Mouse (Mus musculus) heart, embryonic 15.5 days (tissue): ENCODE data around the gene Sat2. TPM values are rescaled to one million over a fixed set of nuclear protein-coding genes. Genes with fewer than 3 reads are reported as not detected.

Source experiments
- ATAC-seq: fragments of 200-750 bp; cut with Nextera tagmentation; replicated peaks from 2 replicates; pipeline ENCODE4 v1.8.0; 2017; ENCODE audit warnings: low read depth, moderate TSS enrichment; ENCODE audit not compliant: insufficient number of reproducible peaks, insufficient read depth, low FRiP score
- H3K27ac ChIP-seq: fragments of 300-500 bp; sonication (generic); 2 replicates; pipeline ENCODE4 v1.5.1; 2015; ENCODE audit warnings: mild to moderate bottlenecking, inconsistent platforms
- H3K27me3 ChIP-seq: fragments of 300-500 bp; sonication (generic); 2 replicates; pipeline ENCODE4 v1.6.1; 2015; ENCODE audit warnings: inconsistent platforms
- H3K36me3 ChIP-seq: fragments of 300-500 bp; sonication (generic); 2 replicates; pipeline ENCODE4 v1.6.1; 2015; ENCODE audit warnings: mild to moderate bottlenecking, inconsistent platforms
- H3K4me1 ChIP-seq: fragments of 300-500 bp; sonication (generic); replicated peaks from 2 replicates; pipeline ENCODE4 v1.6.1; 2015; ENCODE audit warnings: inconsistent platforms
- H3K4me2 ChIP-seq: fragments of 300-500 bp; sonication (generic); 2 replicates; pipeline ENCODE4 v1.6.1; 2015; ENCODE audit warnings: inconsistent platforms, mild to moderate bottlenecking, moderate library complexity
- H3K4me3 ChIP-seq: fragments of 300-500 bp; sonication (generic); 2 replicates; pipeline ENCODE4 v1.5.1; 2015; ENCODE audit warnings: mild to moderate bottlenecking, inconsistent platforms
- H3K9ac ChIP-seq: fragments of 300-500 bp; sonication (generic); 2 replicates; pipeline ENCODE4 v1.6.1; 2015; ENCODE audit warnings: mild to moderate bottlenecking, inconsistent platforms
- H3K9me3 ChIP-seq: fragments of 300-500 bp; sonication (generic); replicated peaks from 2 replicates; pipeline ENCODE4 v1.6.1; 2016; ENCODE audit warnings: inconsistent platforms
- WGBS: fragments of 180-500 bp; shearing (Covaris S2); methylation state at CpG from one replicate; pipeline ENCODE4 v1.1.7; 2015; ENCODE audit warnings: mixed read lengths; 5-methylcytosine and 5-hydroxymethylcytosine counted together
- polyA plus RNA-seq: library from polyadenylated mRNA; unstranded; fragments of >200 nt; fragmentation: Nextera tagmentation; extraction: Ambion mirVana; gene quantifications from 2 replicates; pipeline ENCODE4 v1.2.1, GENCODE M21; 2015

Gene Sat2
- polyA plus RNA-seq, 1 experiment from 2014 or later = 16.7 TPM

- H3K9me3 ChIP-seq = no peaks in the 10 kb centered on the region
- H3K9ac ChIP-seq = peak overlapping the region; percentile 57
- peaks cover 59% of the 10 kb centered on the region for H3K36me3 ChIP-seq
- peak overlapping the region; percentile 62 for H3K4me3 ChIP-seq
- no peak for ATAC-seq
- 62% methylated on average over 13 of the region's 13 CpGs for WGBS
- peak overlapping the region; percentile 70 for H3K4me2 ChIP-seq
- H3K4me1 ChIP-seq = peaks cover 20% of the 10 kb centered on the region
- no peaks in the 10 kb centered on the region for H3K27me3 ChIP-seq
- H3K27ac ChIP-seq = peak overlapping the region; percentile 95
Observed at GRCm38 (mm10) chr11:69662967-69663671, 41.3 kb downstream of the Sat2 start.

GRCm38 (mm10) chr11:69663795-69664194 is 42.0 kb downstream of the Sat2 start:
- WGBS = 86% methylated on average over 6 of the region's 6 CpGs
- peaks cover 22% of the 10 kb centered on the region for H3K4me1 ChIP-seq
- no peak overlapping the region for H3K4me2 ChIP-seq
- H3K27me3 ChIP-seq = no peaks in the 10 kb centered on the region
- ATAC-seq = no peak
- H3K36me3 ChIP-seq = peaks cover 60% of the 10 kb centered on the region
- peak overlapping the region; percentile 95 for H3K27ac ChIP-seq
- H3K9ac ChIP-seq = no peak overlapping the region
- H3K9me3 ChIP-seq = no peaks in the 10 kb centered on the region
- H3K4me3 ChIP-seq = no peak overlapping the region

- Histone ChIP-seq H3K27ac (no peak overlapping the region; the same call in 1 of the 2 replicates), H3K4me3 (no peak overlapping the region), H3K4me1 (peaks cover 31% of the 10 kb centered on the region), H3K27me3 (no peaks in the 10 kb centered on the region), H3K36me3 (peaks cover 63% of the 10 kb centered on the region), H3K4me2 (no peak overlapping the region), H3K9ac (no peak overlapping the region), H3K9me3 (no peaks in the 10 kb centered on the region)
- 92% methylated on average over 7 of the region's 7 CpGs for WGBS
- ATAC-seq = no peak
Observed at GRCm38 (mm10) chr11:69664841-69665240, 43.0 kb downstream of the Sat2 start.

- 0 out of 2 replicates have a peak overlapping the region, but pooled peaks have one; percentile 2 for H3K27ac ChIP-seq
- no peak overlapping the region for H3K4me2 ChIP-seq
- H3K4me1 ChIP-seq = peaks cover 37% of the 10 kb centered on the region
- ATAC-seq = no peak
- H3K9ac ChIP-seq = no peak overlapping the region
- WGBS = 72% methylated on average over 9 of the region's 9 CpGs
- H3K4me3 ChIP-seq = no peak overlapping the region
- no peaks in the 10 kb centered on the region for H3K9me3 ChIP-seq
- H3K36me3 ChIP-seq = peaks cover 63% of the 10 kb centered on the region
- H3K27me3 ChIP-seq = no peaks in the 10 kb centered on the region
Observed at GRCm38 (mm10) chr11:69665457-69665960, 43.7 kb downstream of the Sat2 start.

GRCm38 (mm10) chr11:69665961-69666664 is 44.3 kb downstream of the Sat2 start, which contains the start of gene Cd68:
TSS of gene Cd68 (minus strand) at chr11:69666153.
- no peak within 1 kb of the TSS for H3K9ac ChIP-seq
- no peak within 1 kb of the TSS for H3K4me2 ChIP-seq
- H3K36me3 ChIP-seq = peaks cover 63% of the 10 kb centered on the region
- H3K4me1 ChIP-seq = peaks cover 35% of the 10 kb centered on the region
- ATAC-seq = no peak
- no peaks in the 10 kb centered on the region for H3K9me3 ChIP-seq
- H3K4me3 ChIP-seq = no peak within 1 kb of the TSS
- no peaks in the 10 kb centered on the region for H3K27me3 ChIP-seq
- H3K27ac ChIP-seq = 0 out of 2 replicates have a peak within 1 kb of the TSS, but pooled peaks have one; percentile 2
- 30% methylated on average over 7 of the region's 7 CpGs for WGBS

GRCm38 (mm10) chr11:69666665-69667005 is 44.8 kb downstream of the Sat2 start:
- Histone ChIP-seq H3K4me2 (no peak overlapping the region), H3K4me3 (no peak overlapping the region), H3K9ac (no peak overlapping the region), H3K4me1 (peaks cover 30% of the 10 kb centered on the region), H3K36me3 (peaks cover 63% of the 10 kb centered on the region), H3K9me3 (no peaks in the 10 kb centered on the region), H3K27ac (no peak overlapping the region), H3K27me3 (no peaks in the 10 kb centered on the region)
- WGBS = 83% methylated on average over 3 of the region's 3 CpGs
- no peak for ATAC-seq

- Histone ChIP-seq H3K27me3 (no peaks in the 10 kb centered on the region), H3K9ac (peak overlapping the region; percentile 99), H3K4me2 (peak overlapping the region; percentile 74), H3K9me3 (no peaks in the 10 kb centered on the region), H3K36me3 (peaks cover 73% of the 10 kb centered on the region), H3K27ac (peak overlapping the region; percentile 95), H3K4me1 (peaks cover 23% of the 10 kb centered on the region), H3K4me3 (peak overlapping the region; percentile 84)
- under 1% methylated on average over 58 of the region's 61 CpGs for WGBS
- ATAC-seq = peak; percentile 72
Observed at GRCm38 (mm10) chr11:69670786-69671725, 49.2 kb downstream of the Sat2 start.

- peak overlapping the region; percentile 95 for H3K27ac ChIP-seq
- ATAC-seq = peak; percentile 5; the same call in 1 of the 2 replicates
- peak overlapping the region; percentile 84 for H3K4me3 ChIP-seq
- no peaks in the 10 kb centered on the region for H3K27me3 ChIP-seq
- no peaks in the 10 kb centered on the region for H3K9me3 ChIP-seq
- under 1% methylated on average over 35 of the region's 43 CpGs for WGBS
- H3K4me1 ChIP-seq = peaks cover 23% of the 10 kb centered on the region
- H3K9ac ChIP-seq = peak overlapping the region; percentile 99
- H3K4me2 ChIP-seq = peak overlapping the region; percentile 74
- peaks cover 73% of the 10 kb centered on the region for H3K36me3 ChIP-seq
Observed at GRCm38 (mm10) chr11:69671726-69672124, 49.9 kb downstream of the Sat2 start.

- Histone ChIP-seq H3K4me1 (peaks cover 23% of the 10 kb centered on the region), H3K4me2 (peak within 1 kb of the TSS; percentile 74), H3K4me3 (peak within 1 kb of the TSS; percentile 84), H3K36me3 (peaks cover 75% of the 10 kb centered on the region), H3K27me3 (no peaks in the 10 kb centered on the region), H3K27ac (peak within 1 kb of the TSS; percentile 95), H3K9me3 (no peaks in the 10 kb centered on the region), H3K9ac (peak within 1 kb of the TSS; percentile 99)
- ATAC-seq = peak; percentile 95
- under 1% methylated on average over 36 of the region's 36 CpGs for WGBS
Observed at GRCm38 (mm10) chr11:69672211-69672706, 50.4 kb downstream of the Sat2 start, which contains the start of gene Eif4a1. TSS of gene Eif4a1 (minus strand) at chr11:69672423.
